Mouse (Mus musculus) forebrain, postnatal 0 days (tissue): ENCODE measurements around the gene Larp1. TPM values are rescaled to one million over a fixed set of nuclear protein-coding genes. Genes with fewer than 3 reads are reported as not detected.

Experiments used
- ATAC-seq: fragments of 200-750 bp; cut with Nextera tagmentation; 2 replicates; pipeline ENCODE4 v1.8.0; 2017; ENCODE audit warnings: mild to moderate bottlenecking, moderate library complexity
- DNase-seq: peaks from one replicate; pipeline ENCODE4 v3.0.0-alpha.2; 2015
- H3K27ac ChIP-seq: fragments of 300-500 bp; sonication (generic); 2 replicates; pipeline ENCODE4 v1.5.1; 2014; ENCODE audit warnings: low read depth, mild to moderate bottlenecking, antibody characterized with exemption, low read length, moderate library complexity, mixed read lengths
- H3K27me3 ChIP-seq: fragments of 300-500 bp; sonication (generic); 2 replicates; pipeline ENCODE4 v1.6.1; 2014; ENCODE audit warnings: mild to moderate bottlenecking, low read length, mixed read lengths; ENCODE audit not compliant: insufficient read depth
- H3K36me3 ChIP-seq: fragments of 300-500 bp; sonication (generic); 2 replicates; pipeline ENCODE4 v1.6.1; 2014; ENCODE audit warnings: mild to moderate bottlenecking, moderate library complexity; ENCODE audit not compliant: insufficient read depth
- H3K4me1 ChIP-seq: fragments of 300-500 bp; sonication (generic); 2 replicates; pipeline ENCODE4 v1.6.1; 2014; ENCODE audit warnings: antibody characterized with exemption; ENCODE audit not compliant: insufficient read depth
- H3K4me2 ChIP-seq: fragments of 300-500 bp; sonication (generic); 2 replicates; pipeline ENCODE4 v1.6.1; 2014; ENCODE audit warnings: low read depth, mild to moderate bottlenecking, moderate library complexity
- H3K4me3 ChIP-seq: fragments of 300-500 bp; sonication (generic); 2 replicates; pipeline ENCODE4 v1.5.1; 2014; ENCODE audit warnings: low read depth, low read length, mixed read lengths
- H3K9ac ChIP-seq: fragments of 300-500 bp; sonication (generic); 2 replicates; pipeline ENCODE4 v1.6.1; 2014; ENCODE audit warnings: mild to moderate bottlenecking
- H3K9me3 ChIP-seq: fragments of 300-500 bp; sonication (generic); 2 replicates; pipeline ENCODE4 v1.6.1; 2016; ENCODE audit warnings: low read length
- CTCF ChIP-seq: sonication (generic); IDR thresholded peaks from 2 replicates; pipeline ENCODE4 v1.5.1; 2016; ENCODE audit warnings: antibody characterized with exemption, control low read depth, low read depth
- WGBS: fragments of 180-500 bp; shearing (Covaris S2); extraction: QIAGEN DNeasy Blood & Tissue Kit; methylation state at CpG from one replicate; pipeline ENCODE4 v1.1.7; 2014; 5-methylcytosine and 5-hydroxymethylcytosine counted together
- polyA plus RNA-seq: library from polyadenylated mRNA; unstranded; fragments of >200 nt; fragmentation: Nextera tagmentation; extraction: Ambion mirVana; gene quantifications from 2 replicates; pipeline ENCODE4 v1.2.1, GENCODE M21; 2015
- total RNA-seq: library from RNA; depleted of rRNA; stranded (reverse); fragments of >200 nt; gene quantifications from 2 replicates; pipeline ENCODE4 v1.2.3, GENCODE M21; 2014

The Larp1 gene
- total and polyA plus RNA-seq, 2 experiments from 2014 or later = 13.3 to 43.9 TPM

DNA sequence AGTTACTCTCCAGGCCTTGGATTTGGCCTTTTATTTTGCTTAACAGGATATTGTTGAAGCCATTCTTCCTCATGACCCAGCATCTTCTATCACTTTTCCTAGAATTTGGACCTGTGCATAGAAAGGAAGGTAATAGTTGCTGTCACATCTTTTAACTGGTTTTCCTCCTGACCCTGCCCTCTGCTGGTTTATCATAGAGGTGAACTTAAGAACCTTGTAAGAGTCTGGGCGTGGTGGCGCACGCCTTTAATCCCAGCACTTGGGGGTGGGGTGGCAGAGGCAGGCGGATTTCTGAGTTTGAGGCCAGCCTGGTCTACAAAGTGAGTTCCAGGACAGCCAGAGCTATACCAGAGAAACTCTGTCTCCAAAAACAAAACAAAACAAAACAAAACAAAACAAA, 9.8 kb downstream of the Larp1 start:
- no peak overlapping the region for H3K4me3 ChIP-seq
- no peaks in the 10 kb centered on the region for H3K9me3 ChIP-seq
- 92% methylated on average over 4 of the region's 4 CpGs for WGBS
- H3K27ac ChIP-seq = no peak overlapping the region
- no peaks in the 10 kb centered on the region for H3K36me3 ChIP-seq
- H3K4me1 ChIP-seq = no peaks in the 10 kb centered on the region; the same call in 1 of the 2 replicates
- TF ChIP-seq CTCF = no peak
- no peaks in the 10 kb centered on the region for H3K27me3 ChIP-seq
- no peak overlapping the region for H3K4me2 ChIP-seq
- H3K9ac ChIP-seq = no peak overlapping the region
- ATAC-seq (no peak), DNase-seq (no peak)

- DNase-seq = no peak
- H3K9me3 ChIP-seq = no peaks in the 10 kb centered on the region
- H3K4me3 ChIP-seq = no peak overlapping the region
- no peak overlapping the region for H3K4me2 ChIP-seq
- H3K27ac ChIP-seq = no peak overlapping the region
- no peak for ATAC-seq
- WGBS = 68% methylated on average over 1 of the region's 1 CpGs
- H3K4me1 ChIP-seq = no peaks in the 10 kb centered on the region; the same call in 1 of the 2 replicates
- H3K27me3 ChIP-seq = no peaks in the 10 kb centered on the region
- no peak overlapping the region for H3K9ac ChIP-seq
- no peak for TF ChIP-seq CTCF
- H3K36me3 ChIP-seq = no peaks in the 10 kb centered on the region
Measured at GRCm38 (mm10) chr11:58021095-58021494, 12.2 kb downstream of the Larp1 start.

DNA sequence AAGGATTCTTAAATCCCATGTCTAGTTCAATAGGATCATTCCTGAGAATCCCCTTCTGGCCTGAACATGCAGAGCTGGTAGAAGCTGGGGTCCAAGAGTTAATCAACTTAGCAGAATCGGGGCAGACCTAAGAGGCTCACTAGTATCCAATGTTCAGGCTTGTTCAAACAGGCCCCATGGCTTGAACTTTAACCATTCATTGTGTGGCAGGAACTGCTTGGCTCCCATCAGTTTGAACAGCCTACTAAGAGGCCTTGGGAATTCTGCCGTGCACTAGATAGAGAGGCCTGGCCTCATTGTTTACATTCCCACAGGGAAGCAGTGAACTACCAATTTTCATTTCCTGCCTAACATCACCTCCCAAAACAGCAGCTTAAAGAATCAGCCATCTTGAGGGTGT, 12.8 kb downstream of the Larp1 start:
- Histone ChIP-seq H3K4me3 (no peak overlapping the region), H3K4me1 (no peaks in the 10 kb centered on the region; the same call in 1 of the 2 replicates), H3K9me3 (no peaks in the 10 kb centered on the region), H3K27me3 (no peaks in the 10 kb centered on the region), H3K36me3 (no peaks in the 10 kb centered on the region), H3K9ac (no peak overlapping the region), H3K4me2 (no peak overlapping the region), H3K27ac (no peak overlapping the region)
- ATAC-seq (no peak), DNase-seq (no peak)
- 55% methylated on average over 2 of the region's 2 CpGs for WGBS
- TF ChIP-seq CTCF = no peak

DNA sequence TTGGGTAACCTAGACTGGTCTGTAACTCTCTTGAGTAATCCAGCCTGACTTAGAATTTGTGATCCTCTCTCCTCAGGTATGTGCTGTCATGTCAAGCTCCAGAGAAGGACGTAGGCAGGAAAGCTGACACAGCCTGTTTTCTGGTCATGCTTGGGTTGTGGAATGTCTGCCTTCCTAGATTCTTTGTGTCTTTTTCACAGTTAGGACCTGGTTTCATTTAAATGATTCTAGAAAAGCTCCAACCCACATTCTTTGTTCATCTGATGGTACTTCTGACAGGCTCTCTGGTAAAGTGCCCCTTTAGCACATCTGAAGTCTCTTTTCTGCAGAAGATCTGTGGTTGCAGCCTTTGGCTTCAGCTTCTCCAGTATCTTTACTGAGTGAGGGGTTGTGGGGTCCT, 15.4 kb downstream of the Larp1 start:
- Histone ChIP-seq H3K4me2 (no peak overlapping the region), H3K4me1 (no peaks in the 10 kb centered on the region), H3K9me3 (no peaks in the 10 kb centered on the region), H3K36me3 (no peaks in the 10 kb centered on the region), H3K27ac (no peak overlapping the region), H3K9ac (no peak overlapping the region), H3K4me3 (no peak overlapping the region), H3K27me3 (no peaks in the 10 kb centered on the region)
- DNase-seq (no peak), ATAC-seq (no peak)
- no peak for TF ChIP-seq CTCF
- 83% methylated on average over 1 of the region's 1 CpGs for WGBS

- ATAC-seq (no peak), DNase-seq (no peak)
- Histone ChIP-seq H3K27ac (no peak overlapping the region), H3K4me3 (no peak overlapping the region), H3K4me2 (no peak overlapping the region), H3K9ac (no peak overlapping the region), H3K4me1 (no peaks in the 10 kb centered on the region), H3K9me3 (no peaks in the 10 kb centered on the region), H3K36me3 (no peaks in the 10 kb centered on the region), H3K27me3 (no peaks in the 10 kb centered on the region)
- WGBS = 82% methylated on average over 2 of the region's 2 CpGs
- no peak for TF ChIP-seq CTCF
Measured at GRCm38 (mm10) chr11:58024671-58025070, 15.8 kb downstream of the Larp1 start.

DNA sequence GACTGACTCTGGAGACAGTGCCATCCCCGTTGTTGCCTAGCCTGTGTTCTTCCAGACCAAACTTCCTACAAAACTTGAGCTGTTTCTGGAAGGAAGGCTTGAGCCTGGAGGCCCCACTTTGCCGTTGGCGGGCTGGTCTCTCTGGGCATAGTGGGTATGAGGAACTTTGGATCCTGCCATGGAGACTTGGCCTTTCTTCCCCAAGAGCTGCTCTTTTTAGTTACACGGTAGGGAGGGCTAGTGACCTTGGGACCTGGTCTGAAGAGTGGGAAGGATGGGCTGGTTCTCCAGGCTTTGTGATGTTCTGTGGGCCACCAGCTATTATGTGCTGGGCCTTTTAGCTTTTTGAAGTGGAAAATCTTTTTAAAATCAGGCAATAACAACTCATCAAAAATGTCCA, 17.0 kb downstream of the Larp1 start:
- DNase-seq = no peak
- no peak for TF ChIP-seq CTCF
- no peak overlapping the region for H3K4me3 ChIP-seq
- H3K9me3 ChIP-seq = no peaks in the 10 kb centered on the region
- no peaks in the 10 kb centered on the region for H3K4me1 ChIP-seq
- H3K27me3 ChIP-seq = no peaks in the 10 kb centered on the region
- H3K36me3 ChIP-seq = no peaks in the 10 kb centered on the region
- no peak overlapping the region for H3K9ac ChIP-seq
- no peak overlapping the region for H3K4me2 ChIP-seq
- no peak for ATAC-seq
- WGBS = 90% methylated on average over 4 of the region's 4 CpGs
- no peak overlapping the region for H3K27ac ChIP-seq

GRCm38 (mm10) chr11:58026337-58026736, 17.5 kb downstream of the Larp1 start:
- Histone ChIP-seq H3K27ac (no peak overlapping the region), H3K4me1 (no peaks in the 10 kb centered on the region), H3K9me3 (no peaks in the 10 kb centered on the region), H3K4me3 (no peak overlapping the region), H3K27me3 (no peaks in the 10 kb centered on the region), H3K36me3 (no peaks in the 10 kb centered on the region), H3K4me2 (no peak overlapping the region), H3K9ac (no peak overlapping the region)
- ATAC-seq (no peak), DNase-seq (no peak)
- 72% methylated on average over 3 of the region's 3 CpGs for WGBS
- TF ChIP-seq CTCF = no peak

DNA sequence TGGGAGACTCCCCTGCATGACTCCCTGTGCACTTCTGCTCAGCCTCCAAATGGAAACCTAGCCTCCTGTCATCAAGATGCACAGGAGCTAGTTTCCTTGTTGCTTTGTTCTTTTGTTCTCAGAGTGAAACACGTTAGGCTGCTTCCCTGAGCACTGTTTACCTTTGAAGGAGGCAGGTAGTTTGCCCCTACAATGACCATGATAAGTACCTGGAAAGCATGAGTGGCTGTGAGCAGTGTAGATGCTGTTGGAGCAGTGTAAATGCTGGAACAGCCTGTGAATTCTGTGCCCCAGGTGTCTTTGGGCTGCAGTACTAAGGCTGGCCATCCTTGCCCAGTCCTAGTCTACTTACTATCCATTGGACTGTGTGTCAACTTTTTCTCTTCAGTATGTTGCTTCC, 18.0 kb downstream of the Larp1 start:
- Histone ChIP-seq H3K4me3 (no peak overlapping the region), H3K4me1 (no peaks in the 10 kb centered on the region), H3K36me3 (no peaks in the 10 kb centered on the region), H3K4me2 (no peak overlapping the region), H3K27ac (no peak overlapping the region), H3K9ac (no peak overlapping the region), H3K27me3 (no peaks in the 10 kb centered on the region), H3K9me3 (no peaks in the 10 kb centered on the region)
- no peak for ATAC-seq
- TF ChIP-seq CTCF = no peak
- DNase-seq = no peak
- 44% methylated on average over 1 of the region's 1 CpGs for WGBS
